Mouse (Mus musculus): Measurements from ENCODE around the gene Pknox2. TPM values are rescaled to one million over a fixed set of nuclear protein-coding genes. Genes with fewer than 3 reads are reported as not detected.
A peak's percentile ranks its signal among the peaks of the same experiment; 100 is the strongest.

Gene Pknox2
- polyA plus RNA-seq, 1 experiment from 2014 or later, result 13.2 TPM

DNA sequence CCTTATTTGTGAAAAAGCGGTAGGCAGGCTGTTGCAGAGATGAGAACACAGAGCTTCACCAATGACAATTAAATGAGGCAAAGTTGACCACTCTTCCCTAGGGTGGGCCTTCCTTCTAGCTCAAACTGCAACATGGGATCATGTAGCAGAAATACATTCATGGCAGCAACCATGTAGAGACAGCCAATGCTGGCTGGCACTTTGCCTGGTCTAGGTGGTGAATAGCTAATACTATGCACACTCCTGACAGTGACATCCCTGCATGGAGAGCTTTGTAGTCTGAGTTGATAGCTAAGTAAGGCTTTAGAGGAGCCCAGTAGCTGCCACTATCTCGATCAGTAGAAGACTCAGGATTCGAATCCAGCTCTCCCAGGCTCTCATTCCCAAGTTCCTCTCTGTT, 48.6 kb downstream of the Pknox2 start:
- H3K36me3 ChIP-seq (replicated peaks; ENCODE audit: control insufficient read depth, insufficient read depth, low read depth, low read length), result no peaks in the 10 kb centered on the region
- H3K27ac ChIP-seq (replicated peaks; ENCODE audit: low read depth, low read length), result no peak overlapping the region
- 95% methylated on average over 3 of the region's 3 CpGs for WGBS
- no peak overlapping the region for H3K4me2 ChIP-seq (ENCODE audit: low read depth, low read length)
- no peak overlapping the region for H3K4me3 ChIP-seq (ENCODE audit: low read depth, low read length)
- H3K9ac ChIP-seq (replicated peaks; ENCODE audit: low read length), result no peak overlapping the region
- H3K9me3 ChIP-seq (replicated peaks; ENCODE audit: control insufficient read depth, low read length), result no peaks in the 10 kb centered on the region
- no peak for DNase-seq (ENCODE audit: low spot score)
- no peaks in the 10 kb centered on the region for H3K27me3 ChIP-seq (ENCODE audit: control insufficient read depth, insufficient read depth, low read length)
- no peak for ATAC-seq (replicated peaks; ENCODE audit: insufficient number of reproducible peaks, low FRiP score, low TSS enrichment, low read depth)
- peaks cover 11% of the 10 kb centered on the region for H3K4me1 ChIP-seq (ENCODE audit: control insufficient read depth, insufficient read depth, low read length)

DNA sequence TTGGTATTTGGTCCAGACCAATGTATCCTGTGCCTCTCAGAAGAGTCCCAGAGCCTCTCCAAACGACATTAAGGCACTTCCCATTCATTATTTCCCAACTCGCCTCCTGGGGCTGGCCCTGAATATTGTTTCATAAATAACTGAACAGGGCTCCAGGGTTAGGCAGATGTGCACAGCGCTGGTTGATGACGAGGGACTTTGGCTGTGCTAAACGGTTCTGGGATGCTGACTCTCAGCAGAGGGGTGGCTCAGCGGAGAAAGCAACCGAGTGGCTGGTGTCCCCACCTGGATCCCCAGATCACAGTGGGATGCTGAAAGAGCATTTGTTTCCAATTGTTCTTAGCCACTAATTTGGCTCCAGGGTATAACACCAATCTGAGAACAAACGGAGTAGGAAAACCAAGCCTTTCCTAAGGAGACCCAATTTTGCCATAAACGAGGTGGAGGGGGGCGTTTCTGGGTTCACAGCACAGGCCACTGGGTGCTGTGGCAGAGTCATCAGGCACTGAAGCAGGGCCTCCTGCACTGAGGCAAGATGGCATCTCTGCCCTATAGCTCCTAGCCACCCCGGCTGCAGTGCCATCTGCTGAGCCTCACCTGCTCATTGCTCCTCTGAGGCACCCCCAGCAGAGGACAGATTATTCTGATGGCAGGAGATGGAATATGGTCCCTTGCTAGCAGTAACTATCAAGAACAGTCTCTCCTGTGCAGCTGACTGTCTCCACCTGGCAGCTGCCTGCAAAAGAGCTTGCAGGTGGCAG, 52.8 kb downstream of the Pknox2 start:
- Histone ChIP-seq H3K27me3 (ENCODE audit: control insufficient read depth, insufficient read depth, low read length) (no peaks in the 10 kb centered on the region), H3K4me1 (ENCODE audit: control insufficient read depth, insufficient read depth, low read length) (peaks cover 11% of the 10 kb centered on the region), H3K36me3 (replicated peaks; ENCODE audit: control insufficient read depth, insufficient read depth, low read depth, low read length) (no peaks in the 10 kb centered on the region), H3K4me3 (ENCODE audit: low read depth, low read length) (no peak overlapping the region), H3K4me2 (ENCODE audit: low read depth, low read length) (no peak overlapping the region), H3K9me3 (replicated peaks; ENCODE audit: control insufficient read depth, low read length) (no peaks in the 10 kb centered on the region), H3K27ac (replicated peaks; ENCODE audit: low read depth, low read length) (no peak overlapping the region; the same call in 1 of the 2 replicates), H3K9ac (replicated peaks; ENCODE audit: low read length) (no peak overlapping the region)
- no peak for DNase-seq (ENCODE audit: low spot score)
- 21% methylated on average over 11 of the region's 11 CpGs for WGBS
- ATAC-seq (replicated peaks; ENCODE audit: insufficient number of reproducible peaks, low FRiP score, low TSS enrichment, low read depth), result no peak

DNA sequence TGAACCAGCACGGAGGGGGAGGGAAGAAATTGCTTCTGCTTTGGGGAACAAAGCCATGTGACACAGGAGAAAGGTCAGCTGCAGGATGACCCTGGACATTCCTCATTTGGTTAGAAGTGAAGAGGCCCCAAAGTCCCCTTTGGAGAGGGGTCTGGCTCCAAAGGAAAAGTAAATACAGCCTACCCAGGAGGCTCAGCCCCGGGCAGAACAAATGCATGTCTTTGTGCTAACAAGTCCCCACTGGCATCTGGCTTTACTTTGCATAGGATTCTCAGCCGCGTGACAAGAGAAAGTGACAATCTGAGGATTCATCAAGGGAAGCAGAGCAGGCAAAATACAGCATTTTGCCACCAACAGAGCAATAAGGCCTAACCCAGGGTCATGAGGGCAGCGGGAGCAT, 54.1 kb downstream of the Pknox2 start:
- ATAC-seq (replicated peaks; ENCODE audit: insufficient number of reproducible peaks, low FRiP score, low TSS enrichment, low read depth) (peak; percentile 79; the same call in 1 of the 2 replicates), DNase-seq (ENCODE audit: low spot score) (peak; percentile 79)
- no peaks in the 10 kb centered on the region for H3K36me3 ChIP-seq (replicated peaks; ENCODE audit: control insufficient read depth, insufficient read depth, low read depth, low read length)
- no peaks in the 10 kb centered on the region for H3K27me3 ChIP-seq (ENCODE audit: control insufficient read depth, insufficient read depth, low read length)
- H3K4me1 ChIP-seq (ENCODE audit: control insufficient read depth, insufficient read depth, low read length), result peaks cover 11% of the 10 kb centered on the region
- no peak overlapping the region for H3K9ac ChIP-seq (replicated peaks; ENCODE audit: low read length)
- H3K9me3 ChIP-seq (replicated peaks; ENCODE audit: control insufficient read depth, low read length), result no peaks in the 10 kb centered on the region
- H3K4me2 ChIP-seq (ENCODE audit: low read depth, low read length), result no peak overlapping the region
- peak overlapping the region; percentile 64 for H3K27ac ChIP-seq (replicated peaks; ENCODE audit: low read depth, low read length)
- WGBS, result 0% methylated on average over 5 of the region's 5 CpGs
- H3K4me3 ChIP-seq (ENCODE audit: low read depth, low read length), result no peak overlapping the region

DNA sequence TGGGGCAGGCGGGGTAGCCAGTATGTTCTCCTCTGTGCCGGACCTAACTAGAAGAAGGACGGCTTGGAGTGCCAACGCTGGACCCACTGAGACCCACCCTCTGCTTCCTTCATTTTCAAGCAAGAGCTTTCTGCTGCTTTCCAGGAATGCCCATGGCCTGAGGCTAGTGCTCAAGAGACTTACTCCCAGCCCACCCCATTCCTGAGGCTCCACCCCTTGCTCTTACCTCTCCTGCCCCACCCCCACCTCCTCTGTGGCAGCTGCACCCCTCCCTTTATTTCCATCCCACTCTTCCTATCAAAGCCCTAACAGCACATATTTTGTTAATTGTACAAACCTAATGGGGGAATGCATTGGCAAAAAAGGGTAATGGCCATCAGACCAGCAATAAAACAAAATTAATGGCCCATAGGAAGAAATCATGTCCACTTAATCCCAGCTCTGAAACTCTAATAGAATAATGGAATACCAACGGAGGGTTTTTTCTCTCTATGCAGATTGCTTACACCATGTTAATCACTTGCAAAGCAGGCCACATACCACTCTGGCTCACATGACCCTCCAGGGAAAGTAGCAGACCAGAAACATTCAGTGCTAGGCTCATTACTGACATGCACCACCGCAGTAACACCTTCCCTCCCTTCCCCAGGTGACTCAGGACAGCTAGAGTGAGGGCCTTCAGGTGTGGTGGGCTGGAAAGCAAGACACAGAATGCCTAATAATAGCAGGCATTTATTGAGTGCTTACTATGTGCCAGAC, 57.1 kb downstream of the Pknox2 start:
- 0 out of 2 replicates have a peak, but pooled peaks have one; percentile 19 for ATAC-seq (replicated peaks; ENCODE audit: insufficient number of reproducible peaks, low FRiP score, low TSS enrichment, low read depth)
- H3K9ac ChIP-seq (replicated peaks; ENCODE audit: low read length), result no peak overlapping the region
- H3K4me2 ChIP-seq (ENCODE audit: low read depth, low read length), result no peak overlapping the region
- H3K27me3 ChIP-seq (ENCODE audit: control insufficient read depth, insufficient read depth, low read length), result no peaks in the 10 kb centered on the region
- WGBS, result 46% methylated on average over 6 of the region's 6 CpGs
- H3K4me3 ChIP-seq (ENCODE audit: low read depth, low read length), result no peak overlapping the region
- no peaks in the 10 kb centered on the region for H3K36me3 ChIP-seq (replicated peaks; ENCODE audit: control insufficient read depth, insufficient read depth, low read depth, low read length)
- no peaks in the 10 kb centered on the region for H3K9me3 ChIP-seq (replicated peaks; ENCODE audit: control insufficient read depth, low read length)
- DNase-seq (ENCODE audit: low spot score), result no peak
- peaks cover 11% of the 10 kb centered on the region for H3K4me1 ChIP-seq (ENCODE audit: control insufficient read depth, insufficient read depth, low read length)
- H3K27ac ChIP-seq (replicated peaks; ENCODE audit: low read depth, low read length), result no peak overlapping the region

DNA sequence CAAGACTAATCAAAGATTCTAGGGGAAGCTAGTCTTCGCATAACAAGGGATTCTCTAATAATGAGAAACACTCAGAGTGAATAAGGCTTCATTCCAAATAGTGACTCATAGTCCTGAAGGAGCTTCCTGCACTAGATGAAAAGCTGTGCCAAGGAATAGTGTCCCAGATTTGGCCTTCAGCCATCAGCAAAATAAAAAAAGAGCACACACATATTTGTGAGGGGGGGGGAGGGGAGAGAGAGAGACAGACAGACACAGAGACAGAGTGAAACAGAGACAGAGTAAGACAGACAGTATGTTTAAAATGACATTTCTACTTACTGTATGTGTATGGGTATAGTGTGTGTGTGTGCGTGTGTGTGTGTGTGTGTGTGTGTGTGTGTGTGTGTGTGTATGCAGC, 61.8 kb downstream of the Pknox2 start:
- H3K9me3 ChIP-seq (replicated peaks; ENCODE audit: control insufficient read depth, low read length), result no peaks in the 10 kb centered on the region
- no peak overlapping the region for H3K9ac ChIP-seq (replicated peaks; ENCODE audit: low read length)
- WGBS, result 73% methylated on average over 2 of the region's 2 CpGs
- no peak overlapping the region for H3K4me2 ChIP-seq (ENCODE audit: low read depth, low read length)
- ATAC-seq (replicated peaks; ENCODE audit: insufficient number of reproducible peaks, low FRiP score, low TSS enrichment, low read depth), result no peak
- no peaks in the 10 kb centered on the region for H3K4me1 ChIP-seq (ENCODE audit: control insufficient read depth, insufficient read depth, low read length)
- no peak overlapping the region for H3K4me3 ChIP-seq (ENCODE audit: low read depth, low read length)
- H3K27me3 ChIP-seq (ENCODE audit: control insufficient read depth, insufficient read depth, low read length), result no peaks in the 10 kb centered on the region
- no peak overlapping the region for H3K27ac ChIP-seq (replicated peaks; ENCODE audit: low read depth, low read length)
- no peaks in the 10 kb centered on the region for H3K36me3 ChIP-seq (replicated peaks; ENCODE audit: control insufficient read depth, insufficient read depth, low read depth, low read length)
- DNase-seq (ENCODE audit: low spot score), result no peak

DNA sequence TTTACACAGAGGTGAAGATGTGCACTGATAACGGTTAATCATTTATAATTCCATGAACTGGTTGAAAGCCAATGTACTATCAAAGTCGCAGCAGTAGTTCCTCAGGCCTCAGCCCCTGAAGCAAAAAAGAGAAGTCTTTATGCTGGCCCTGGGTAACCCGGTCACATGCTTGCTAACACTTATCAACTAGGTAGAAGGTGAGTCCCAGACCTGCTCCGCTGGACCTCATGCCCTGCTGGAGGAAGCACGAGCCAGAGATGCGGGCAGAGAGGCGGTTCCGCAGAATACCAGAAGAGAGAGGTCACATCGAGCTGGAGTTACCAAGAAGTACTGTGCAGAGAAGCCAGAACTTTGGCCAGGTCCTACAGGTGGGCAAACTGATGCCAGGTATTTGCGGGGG, 65.0 kb downstream of the Pknox2 start:
- 97% methylated on average over 10 of the region's 10 CpGs for WGBS
- ATAC-seq (replicated peaks; ENCODE audit: insufficient number of reproducible peaks, low FRiP score, low TSS enrichment, low read depth), result no peak
- H3K27ac ChIP-seq (replicated peaks; ENCODE audit: low read depth, low read length), result no peak overlapping the region
- H3K4me2 ChIP-seq (ENCODE audit: low read depth, low read length), result no peak overlapping the region
- H3K9ac ChIP-seq (replicated peaks; ENCODE audit: low read length), result no peak overlapping the region
- H3K4me1 ChIP-seq (ENCODE audit: control insufficient read depth, insufficient read depth, low read length), result no peaks in the 10 kb centered on the region
- H3K36me3 ChIP-seq (replicated peaks; ENCODE audit: control insufficient read depth, insufficient read depth, low read depth, low read length), result no peaks in the 10 kb centered on the region
- H3K9me3 ChIP-seq (replicated peaks; ENCODE audit: control insufficient read depth, low read length), result no peaks in the 10 kb centered on the region
- no peak for DNase-seq (ENCODE audit: low spot score)
- H3K4me3 ChIP-seq (ENCODE audit: low read depth, low read length), result no peak overlapping the region
- no peaks in the 10 kb centered on the region for H3K27me3 ChIP-seq (ENCODE audit: control insufficient read depth, insufficient read depth, low read length)

DNA sequence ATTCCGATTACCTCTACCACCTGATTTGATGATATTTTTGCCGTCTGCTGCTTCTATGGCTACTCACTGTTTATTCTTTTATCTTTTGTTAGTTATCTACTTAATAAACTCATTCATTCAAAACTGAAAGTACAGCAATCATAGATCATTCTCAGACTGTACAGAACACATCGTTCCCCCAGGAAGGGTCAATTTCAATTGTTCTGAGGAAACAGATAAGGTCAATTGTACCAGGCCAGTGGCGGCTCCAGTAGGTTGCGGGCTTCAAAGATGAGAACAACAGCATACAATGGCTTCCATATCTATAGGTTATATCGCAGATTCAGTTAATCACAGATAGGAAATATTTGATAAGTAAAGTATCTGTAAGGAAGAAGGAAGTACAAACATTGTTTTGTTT, 66.9 kb downstream of the Pknox2 start:
- ATAC-seq (replicated peaks; ENCODE audit: insufficient number of reproducible peaks, low FRiP score, low TSS enrichment, low read depth) (no peak), DNase-seq (ENCODE audit: low spot score) (no peak)
- Histone ChIP-seq H3K4me1 (ENCODE audit: control insufficient read depth, insufficient read depth, low read length) (no peaks in the 10 kb centered on the region; the same call in 1 of the 2 replicates), H3K4me3 (ENCODE audit: low read depth, low read length) (no peak overlapping the region), H3K9ac (replicated peaks; ENCODE audit: low read length) (no peak overlapping the region), H3K27ac (replicated peaks; ENCODE audit: low read depth, low read length) (no peak overlapping the region), H3K9me3 (replicated peaks; ENCODE audit: control insufficient read depth, low read length) (no peaks in the 10 kb centered on the region), H3K36me3 (replicated peaks; ENCODE audit: control insufficient read depth, insufficient read depth, low read depth, low read length) (no peaks in the 10 kb centered on the region), H3K27me3 (ENCODE audit: control insufficient read depth, insufficient read depth, low read length) (no peaks in the 10 kb centered on the region), H3K4me2 (ENCODE audit: low read depth, low read length) (no peak overlapping the region)
- 89% methylated on average over 6 of the region's 6 CpGs for WGBS

DNA sequence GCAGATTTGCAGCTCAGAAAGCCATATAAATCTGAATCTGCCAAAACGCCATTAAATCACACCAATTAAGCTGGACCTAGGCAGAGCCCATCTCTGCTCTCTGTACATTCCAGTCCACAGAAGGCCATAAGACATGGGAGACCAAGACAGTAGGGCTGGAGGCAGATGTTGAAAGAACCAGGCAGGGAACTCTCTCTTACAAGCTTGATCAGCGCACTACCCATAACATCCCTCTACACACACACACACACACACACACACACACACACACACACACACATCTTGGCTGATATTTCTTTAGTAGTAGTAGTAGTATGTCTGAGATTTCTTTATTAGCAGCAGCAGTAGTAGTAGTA, 70.2 kb downstream of the Pknox2 start:
- no peak for ATAC-seq (replicated peaks; ENCODE audit: insufficient number of reproducible peaks, low FRiP score, low TSS enrichment, low read depth)
- H3K27ac ChIP-seq (replicated peaks; ENCODE audit: low read depth, low read length), result peak overlapping the region; percentile 65; the same call in 1 of the 2 replicates
- H3K4me2 ChIP-seq (ENCODE audit: low read depth, low read length), result no peak overlapping the region

More for the DNA sequence above, 70.2 kb downstream of the Pknox2 start:
- Histone ChIP-seq H3K9me3 (replicated peaks; ENCODE audit: control insufficient read depth, low read length) (no peaks in the 10 kb centered on the region), H3K27me3 (ENCODE audit: control insufficient read depth, insufficient read depth, low read length) (no peaks in the 10 kb centered on the region), H3K9ac (replicated peaks; ENCODE audit: low read length) (no peak overlapping the region), H3K4me1 (ENCODE audit: control insufficient read depth, insufficient read depth, low read length) (no peaks in the 10 kb centered on the region; the same call in 1 of the 2 replicates), H3K4me3 (ENCODE audit: low read depth, low read length) (no peak overlapping the region), H3K36me3 (replicated peaks; ENCODE audit: control insufficient read depth, insufficient read depth, low read depth, low read length) (no peaks in the 10 kb centered on the region)
- no peak for DNase-seq (ENCODE audit: low spot score)
- WGBS, result 51% methylated on average over 2 of the region's 2 CpGs
